Mouse (Mus musculus): ENCODE data around the gene Faf2. TPM values are rescaled to one million over a fixed set of nuclear protein-coding genes. Genes with fewer than 3 reads are reported as not detected.

Faf2 gene
- polyA plus RNA-seq, 1 experiment from 2014 or later = 87.7 TPM

GRCm38 (mm10) chr13:54591776-54592356 lies 29.7 kb upstream of the Faf2 start:
- 95% methylated on average over 8 of the region's 8 CpGs for WGBS
- no peak overlapping the region for H3K27ac ChIP-seq
- H3K9me3 ChIP-seq (replicated peaks) = no peaks in the 10 kb centered on the region
- peaks cover 35% of the 10 kb centered on the region for H3K36me3 ChIP-seq
- DNase-seq (ENCODE audit: low spot score) = no peak
- peaks cover 18% of the 10 kb centered on the region for H3K4me1 ChIP-seq
- no peaks in the 10 kb centered on the region for H3K27me3 ChIP-seq (ENCODE audit: low read depth, poor library complexity, severe bottlenecking)
- peak overlapping the region; percentile 79; the same call in 1 of the 2 replicates for H3K4me3 ChIP-seq

GRCm38 (mm10) chr13:54593617-54594016 lies 28.0 kb upstream of the Faf2 start:
- H3K27ac ChIP-seq = no peak overlapping the region
- 93% methylated on average over 11 of the region's 11 CpGs for WGBS
- DNase-seq (ENCODE audit: low spot score) = no peak
- H3K4me1 ChIP-seq = peaks cover 18% of the 10 kb centered on the region
- no peaks in the 10 kb centered on the region for H3K9me3 ChIP-seq (replicated peaks)
- H3K27me3 ChIP-seq (ENCODE audit: low read depth, poor library complexity, severe bottlenecking) = no peaks in the 10 kb centered on the region
- H3K4me3 ChIP-seq = no peak overlapping the region
- H3K36me3 ChIP-seq = peaks cover 26% of the 10 kb centered on the region

- Histone ChIP-seq H3K9me3 (replicated peaks) (no peaks in the 10 kb centered on the region), H3K4me1 (peaks cover 14% of the 10 kb centered on the region), H3K27ac (no peak overlapping the region), H3K4me3 (no peak overlapping the region), H3K36me3 (peaks cover 35% of the 10 kb centered on the region), H3K27me3 (ENCODE audit: low read depth, poor library complexity, severe bottlenecking) (no peaks in the 10 kb centered on the region)
- DNase-seq (ENCODE audit: low spot score) = no peak
- 85% methylated on average over 8 of the region's 8 CpGs for WGBS
These were observed 25.4 kb upstream of the Faf2 start for GRCm38 (mm10) chr13:54596107-54596690.

DNA sequence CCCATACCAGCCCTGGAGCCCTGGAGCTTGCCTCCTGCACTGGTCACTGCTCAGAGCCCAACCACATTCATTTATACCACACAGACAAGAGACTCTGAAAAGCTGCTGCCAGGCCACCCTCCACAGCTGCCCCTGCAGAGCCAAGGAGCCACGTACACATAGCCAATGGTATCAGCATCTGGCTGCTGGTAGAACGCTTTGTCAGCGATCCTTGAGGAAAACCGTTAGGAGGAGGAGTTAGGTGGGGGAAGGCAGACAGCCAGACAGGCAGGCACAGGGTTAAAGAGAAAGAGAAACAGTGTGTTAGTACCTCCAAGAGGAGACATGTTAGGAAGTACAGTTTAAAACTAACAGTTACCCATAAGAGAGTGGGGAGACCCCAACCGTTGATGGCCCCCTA lies 24.7 kb upstream of the Faf2 start:
- peaks cover 7% of the 10 kb centered on the region; the same call in 1 of the 2 replicates for H3K4me1 ChIP-seq
- H3K27ac ChIP-seq = no peak overlapping the region
- no peak overlapping the region for H3K4me3 ChIP-seq
- no peaks in the 10 kb centered on the region for H3K9me3 ChIP-seq (replicated peaks)
- no peaks in the 10 kb centered on the region for H3K27me3 ChIP-seq (ENCODE audit: low read depth, poor library complexity, severe bottlenecking)
- 76% methylated on average over 5 of the region's 5 CpGs for WGBS
- H3K36me3 ChIP-seq = peaks cover 33% of the 10 kb centered on the region
- DNase-seq (ENCODE audit: low spot score) = no peak

GRCm38 (mm10) chr13:54598622-54599143 lies 22.9 kb upstream of the Faf2 start:
- Histone ChIP-seq H3K27me3 (ENCODE audit: low read depth, poor library complexity, severe bottlenecking) (no peaks in the 10 kb centered on the region), H3K36me3 (peaks cover 23% of the 10 kb centered on the region), H3K4me3 (no peak overlapping the region), H3K9me3 (replicated peaks) (no peaks in the 10 kb centered on the region), H3K27ac (no peak overlapping the region), H3K4me1 (peaks cover 24% of the 10 kb centered on the region)
- DNase-seq (ENCODE audit: low spot score) = no peak
- 86% methylated on average over 12 of the region's 12 CpGs for WGBS

DNA sequence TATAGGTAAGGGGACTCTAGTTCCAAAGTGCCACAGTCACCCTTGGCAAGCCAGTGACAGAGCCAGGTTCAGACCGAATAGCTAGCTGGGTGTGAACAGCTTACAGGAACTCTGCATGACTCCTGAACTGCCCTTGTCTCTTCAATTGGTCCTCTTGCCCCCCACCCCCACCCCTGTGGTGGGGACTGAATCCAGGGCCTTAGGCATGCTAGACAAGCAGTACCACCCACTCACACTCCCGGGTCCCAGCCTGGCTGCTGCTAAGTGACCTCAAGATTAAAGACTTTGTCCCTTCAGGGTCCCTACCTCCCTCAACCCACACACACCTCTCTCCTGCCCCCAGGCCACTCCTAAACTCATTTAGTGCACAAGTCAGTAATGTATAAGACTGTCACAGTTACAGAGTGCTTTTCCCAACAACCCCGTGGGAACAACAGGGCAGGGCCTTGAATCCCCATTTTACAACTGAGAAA lies 18.9 kb upstream of the Faf2 start:
- H3K27ac ChIP-seq = peak overlapping the region; percentile 64; the same call in 1 of the 2 replicates

GRCm38 (mm10) chr13:54603501-54603900 lies 18.1 kb upstream of the Faf2 start:
- no peak overlapping the region for H3K4me3 ChIP-seq
- H3K27ac ChIP-seq = peak overlapping the region; percentile 64; the same call in 1 of the 2 replicates
- no peak for DNase-seq (ENCODE audit: low spot score)
- H3K4me1 ChIP-seq = peaks cover 28% of the 10 kb centered on the region
- H3K36me3 ChIP-seq = peaks cover 11% of the 10 kb centered on the region
- no peaks in the 10 kb centered on the region for H3K9me3 ChIP-seq (replicated peaks)
- peaks cover 5% of the 10 kb centered on the region for H3K27me3 ChIP-seq (ENCODE audit: low read depth, poor library complexity, severe bottlenecking)

More for the DNA sequence above, 18.9 kb upstream of the Faf2 start:
- no peaks in the 10 kb centered on the region for H3K27me3 ChIP-seq (ENCODE audit: low read depth, poor library complexity, severe bottlenecking)
- H3K9me3 ChIP-seq (replicated peaks) = no peaks in the 10 kb centered on the region
- no peak overlapping the region for H3K4me3 ChIP-seq
- no peak for DNase-seq (ENCODE audit: low spot score)
- peaks cover 16% of the 10 kb centered on the region for H3K36me3 ChIP-seq
- 27% methylated on average over 3 of the region's 3 CpGs for WGBS
- peaks cover 27% of the 10 kb centered on the region for H3K4me1 ChIP-seq

- Histone ChIP-seq H3K27ac (no peak overlapping the region), H3K27me3 (ENCODE audit: low read depth, poor library complexity, severe bottlenecking) (peaks cover 13% of the 10 kb centered on the region)
These were observed 17.4 kb upstream of the Faf2 start for GRCm38 (mm10) chr13:54604221-54604620.

DNA sequence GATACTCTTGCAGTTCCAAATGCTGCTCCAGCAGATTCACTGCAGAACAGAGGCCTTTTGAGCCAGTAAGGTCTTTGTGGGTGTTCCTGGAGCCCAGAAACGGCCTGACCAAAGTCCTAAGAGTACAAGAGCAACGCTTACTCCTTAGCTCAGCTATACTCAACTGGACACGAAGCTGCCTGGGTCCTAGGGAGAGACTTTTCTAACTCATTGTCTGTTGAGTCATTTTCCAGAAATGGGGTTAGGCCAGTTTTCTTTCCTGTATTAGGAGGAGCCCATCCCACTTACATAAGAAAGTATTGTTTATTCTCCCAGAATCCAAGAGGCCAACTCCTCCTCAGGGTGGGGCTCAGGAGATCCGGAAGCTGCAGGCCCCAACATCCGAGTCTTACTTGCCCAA lies 16.2 kb upstream of the Faf2 start:
- H3K27ac ChIP-seq = no peak overlapping the region
- H3K36me3 ChIP-seq = no peaks in the 10 kb centered on the region
- 83% methylated on average over 5 of the region's 5 CpGs for WGBS
- DNase-seq (ENCODE audit: low spot score) = no peak
- peaks cover 34% of the 10 kb centered on the region for H3K4me1 ChIP-seq
- H3K4me3 ChIP-seq = no peak overlapping the region
- H3K27me3 ChIP-seq (ENCODE audit: low read depth, poor library complexity, severe bottlenecking) = peaks cover 25% of the 10 kb centered on the region
- no peaks in the 10 kb centered on the region for H3K9me3 ChIP-seq (replicated peaks)

More at GRCm38 (mm10) chr13:54604221-54604620, 17.4 kb upstream of the Faf2 start:
- Histone ChIP-seq H3K4me1 (peaks cover 33% of the 10 kb centered on the region), H3K4me3 (no peak overlapping the region), H3K9me3 (replicated peaks) (no peaks in the 10 kb centered on the region), H3K36me3 (peaks cover 3% of the 10 kb centered on the region)
- no peak for DNase-seq (ENCODE audit: low spot score)
- 69% methylated on average over 4 of the region's 4 CpGs for WGBS

GRCm38 (mm10) chr13:54607204-54607603 lies 14.4 kb upstream of the Faf2 start:
- Histone ChIP-seq H3K27ac (no peak overlapping the region), H3K27me3 (ENCODE audit: low read depth, poor library complexity, severe bottlenecking) (peaks cover 34% of the 10 kb centered on the region), H3K9me3 (replicated peaks) (no peaks in the 10 kb centered on the region), H3K4me3 (no peak overlapping the region), H3K4me1 (peaks cover 42% of the 10 kb centered on the region), H3K36me3 (no peaks in the 10 kb centered on the region)
- WGBS = 66% methylated on average over 5 of the region's 5 CpGs
- DNase-seq (ENCODE audit: low spot score) = no peak

DNA sequence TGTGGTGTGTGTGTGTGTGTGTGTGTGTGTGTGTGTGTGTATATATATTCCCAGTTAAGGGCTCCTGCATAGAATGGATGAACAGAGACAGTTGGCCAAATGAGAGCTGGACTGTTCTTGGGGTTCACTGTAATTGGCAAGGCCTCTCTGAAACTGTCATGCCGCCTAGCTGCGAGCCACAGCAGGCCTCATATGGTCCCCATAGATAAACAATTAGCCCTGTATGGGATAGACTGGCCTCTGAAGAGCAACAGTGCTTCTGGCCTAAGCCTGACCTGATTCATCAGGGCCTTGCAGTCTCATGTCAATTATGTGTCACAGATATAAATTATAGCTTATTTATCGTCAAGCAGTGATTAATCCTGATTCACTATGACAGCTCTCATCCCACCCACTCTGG lies 13.6 kb upstream of the Faf2 start:
- no peak for DNase-seq (ENCODE audit: low spot score)
- Histone ChIP-seq H3K36me3 (no peaks in the 10 kb centered on the region), H3K27me3 (ENCODE audit: low read depth, poor library complexity, severe bottlenecking) (peaks cover 34% of the 10 kb centered on the region), H3K4me3 (no peak overlapping the region), H3K4me1 (peaks cover 34% of the 10 kb centered on the region), H3K9me3 (replicated peaks) (no peaks in the 10 kb centered on the region), H3K27ac (no peak overlapping the region)
- WGBS = 79% methylated on average over 3 of the region's 3 CpGs

GRCm38 (mm10) chr13:54608666-54609065 lies 12.9 kb upstream of the Faf2 start:
- Histone ChIP-seq H3K9me3 (replicated peaks) (no peaks in the 10 kb centered on the region), H3K27me3 (ENCODE audit: low read depth, poor library complexity, severe bottlenecking) (peaks cover 34% of the 10 kb centered on the region), H3K4me3 (no peak overlapping the region), H3K4me1 (peaks cover 28% of the 10 kb centered on the region), H3K36me3 (no peaks in the 10 kb centered on the region), H3K27ac (no peak overlapping the region)
- WGBS = 25% methylated on average over 8 of the region's 8 CpGs
- DNase-seq (ENCODE audit: low spot score) = no peak

DNA sequence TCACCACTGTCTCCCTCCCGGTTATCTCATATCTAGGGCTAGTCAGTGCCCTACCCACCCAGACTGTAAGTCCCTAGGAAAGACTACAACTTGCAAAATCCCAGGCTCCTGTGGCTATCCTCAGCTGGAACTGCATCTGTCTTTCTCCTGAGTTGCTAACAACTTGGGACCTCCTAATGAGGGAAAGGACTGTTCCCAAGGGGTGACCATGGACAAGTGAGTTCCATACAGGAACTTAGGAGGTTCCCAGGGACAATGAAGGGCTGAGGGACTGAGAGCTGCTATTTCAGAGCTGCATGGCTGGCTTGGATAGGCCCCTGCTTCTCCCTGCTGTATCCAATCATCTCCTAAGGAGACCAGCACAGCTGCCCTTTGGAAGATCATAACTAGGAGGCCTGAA lies 12.3 kb upstream of the Faf2 start:
- WGBS = 21% methylated on average over 1 of the region's 1 CpGs

More for the DNA sequence above, 12.3 kb upstream of the Faf2 start:
- Histone ChIP-seq H3K4me3 (no peak overlapping the region), H3K9me3 (replicated peaks) (no peaks in the 10 kb centered on the region), H3K27ac (no peak overlapping the region), H3K27me3 (ENCODE audit: low read depth, poor library complexity, severe bottlenecking) (peaks cover 34% of the 10 kb centered on the region), H3K4me1 (peaks cover 21% of the 10 kb centered on the region), H3K36me3 (no peaks in the 10 kb centered on the region)
- DNase-seq (ENCODE audit: low spot score) = no peak

All from limb, embryonic 10.5 days (tissue).